Mouse (Mus musculus) frontal cortex, adult 2 months (tissue): Measurements from ENCODE around the gene Fjx1. TPM values are rescaled to one million over a fixed set of nuclear protein-coding genes. Genes with fewer than 3 reads are reported as not detected.
A peak's percentile ranks its signal among the peaks of the same experiment; 100 is the strongest.

Experiments
- DNase-seq, 2 experiments: peaks; one replicate each; pipeline ENCODE4 v3.0.0; 2022; ENCODE audit warnings: low spot score in 1 of 2; ENCODE audit errors: extremely low spot score in 1 of 2
- polyA plus RNA-seq: library from polyadenylated mRNA; depleted of rRNA; stranded (reverse); fragments of >200 nt; gene quantifications from 2 replicates; pipeline ENCODE4 v1.2.3, GENCODE M21; 2012; rRNA removed

Fjx1 gene
- polyA plus RNA-seq, 1 experiment = 79.8 TPM

GRCm38 (mm10) chr2:102427974-102428373 is 24.3 kb downstream of the Fjx1 start:
- no peak for DNase-seq

- no peak for DNase-seq
These were observed 25.9 kb downstream of the Fjx1 start for GRCm38 (mm10) chr2:102426434-102426833.

- DNase-seq = no peak
These were observed 36.1 kb downstream of the Fjx1 start for GRCm38 (mm10) chr2:102416149-102416743.

- DNase-seq = no peak
These were observed 39.6 kb downstream of the Fjx1 start for GRCm38 (mm10) chr2:102412738-102413137.

- no peak for DNase-seq
These were observed 41.7 kb downstream of the Fjx1 start for GRCm38 (mm10) chr2:102410615-102411014.

GRCm38 (mm10) chr2:102409741-102410140 is 42.6 kb downstream of the Fjx1 start:
- DNase-seq = no peak

GRCm38 (mm10) chr2:102407363-102408184 is 44.7 kb downstream of the Fjx1 start, which contains the start of gene Trim44:
Gene Trim44 (minus strand): TSS chr2:102407828.
- DNase-seq = no peak

- DNase-seq = no peak
These were observed 45.7 kb downstream of the Fjx1 start for GRCm38 (mm10) chr2:102406324-102407304.

GRCm38 (mm10) chr2:102403982-102404381 is 48.3 kb downstream of the Fjx1 start:
- no peak for DNase-seq

- no peak for DNase-seq
These were observed 49.0 kb downstream of the Fjx1 start for GRCm38 (mm10) chr2:102403306-102403705.

GRCm38 (mm10) chr2:102401352-102401692 is 51.0 kb downstream of the Fjx1 start:
- DNase-seq = no peak

GRCm38 (mm10) chr2:102400605-102401351 is 51.5 kb downstream of the Fjx1 start:
- peak; percentile 87 to 93 for DNase-seq

- no peak for DNase-seq
These were observed 52.3 kb downstream of the Fjx1 start for GRCm38 (mm10) chr2:102399864-102400604.

Other genes with a start within 250 kb of the Fjx1 start
- gene Trim44, start 44.7 kb downstream of the Fjx1 start, polyA plus RNA-seq = 143 and 157 TPM in 2 replicates
- 31.8 and 32.9 TPM in 2 replicates for gene Pamr1, start 97.5 kb upstream of the Fjx1 start, polyA plus RNA-seq
- 570 and 587 TPM in 2 replicates for gene Slc1a2, start 206.2 kb upstream of the Fjx1 start, polyA plus RNA-seq